Mouse (Mus musculus) neural tube, embryonic 12.5 days (tissue): ENCODE data around the gene Lalba. TPM values are rescaled to one million over a fixed set of nuclear protein-coding genes. Genes with fewer than 3 reads are reported as not detected.
"Not testable (repeated sequence)": the region's sequence is repeated elsewhere in the genome, so short reads cannot be mapped to it uniquely, and the experiment has no call there.

Experiments used
- ATAC-seq: fragments of 200-750 bp; cut with Nextera tagmentation; 2 replicates; pipeline ENCODE4 v1.8.0; 2017; ENCODE audit warnings: low read depth, mild to moderate bottlenecking, moderate TSS enrichment, moderate library complexity; ENCODE audit not compliant: low FRiP score
- H3K27ac ChIP-seq: fragments of 300-500 bp; sonication (generic); 2 replicates; pipeline ENCODE4 v1.5.1; 2016
- H3K27me3 ChIP-seq: fragments of 300-500 bp; sonication (generic); replicated peaks from 2 replicates; pipeline ENCODE4 v1.6.1; 2016; ENCODE audit warnings: mild to moderate bottlenecking
- H3K36me3 ChIP-seq: fragments of 300-500 bp; sonication (generic); 2 replicates; pipeline ENCODE4 v1.6.1; 2016; ENCODE audit warnings: mild to moderate bottlenecking
- H3K4me1 ChIP-seq: fragments of 300-500 bp; sonication (generic); 2 replicates; pipeline ENCODE4 v1.6.1; 2016
- H3K4me2 ChIP-seq: fragments of 300-500 bp; sonication (generic); replicated peaks from 2 replicates; pipeline ENCODE4 v1.6.1; 2016; ENCODE audit warnings: mild to moderate bottlenecking
- H3K4me3 ChIP-seq: fragments of 300-500 bp; sonication (generic); 2 replicates; pipeline ENCODE4 v1.5.1; 2016
- H3K9ac ChIP-seq: fragments of 300-500 bp; sonication (generic); 2 replicates; pipeline ENCODE4 v1.6.1; 2016; ENCODE audit warnings: mild to moderate bottlenecking
- H3K9me3 ChIP-seq: fragments of 300-500 bp; sonication (generic); 2 replicates; pipeline ENCODE4 v1.6.1; 2016; ENCODE audit warnings: mild to moderate bottlenecking
- WGBS: fragments of 180-500 bp; shearing (Covaris S2); methylation state at CpG from one replicate; pipeline ENCODE4 v1.1.7; 2016; 5-methylcytosine and 5-hydroxymethylcytosine counted together
- polyA plus RNA-seq: library from polyadenylated mRNA; unstranded; fragments of >200 nt; fragmentation: Nextera tagmentation; extraction: Ambion mirVana; gene quantifications from 2 replicates; pipeline ENCODE4 v1.2.1, GENCODE M21; 2016

Gene Lalba
- not detected in 2 replicates for polyA plus RNA-seq

GRCm38 (mm10) chr15:98482701-98483100 is at the start of gene Lalba:
Gene Lalba (minus strand): TSS chr15:98482721.
- no peaks in the 10 kb centered on the region for H3K9me3 ChIP-seq
- no peak within 1 kb of the TSS for H3K9ac ChIP-seq
- no peaks in the 10 kb centered on the region for H3K36me3 ChIP-seq
- H3K4me1 ChIP-seq: no peaks in the 10 kb centered on the region
- H3K27ac ChIP-seq: no peak within 1 kb of the TSS
- no peak for ATAC-seq
- no peak within 1 kb of the TSS for H3K4me3 ChIP-seq
- H3K27me3 ChIP-seq: no peaks in the 10 kb centered on the region
- no peak within 1 kb of the TSS for H3K4me2 ChIP-seq
- 63% methylated on average over 3 of the region's 3 CpGs for WGBS

- peak overlapping the region; percentile 94 for H3K9ac ChIP-seq
- H3K27ac ChIP-seq: no peak overlapping the region
- no peaks in the 10 kb centered on the region for H3K27me3 ChIP-seq
- H3K36me3 ChIP-seq: peaks cover 38% of the 10 kb centered on the region
- no peak for ATAC-seq
- H3K4me3 ChIP-seq: peak overlapping the region; percentile 77
- no peaks in the 10 kb centered on the region for H3K9me3 ChIP-seq
- WGBS: 49% methylated on average over 5 of the region's 5 CpGs
- peak overlapping the region; percentile 90 for H3K4me2 ChIP-seq
- H3K4me1 ChIP-seq: peaks cover 17% of the 10 kb centered on the region
Observed at GRCm38 (mm10) chr15:98532281-98532680, 49.8 kb upstream of the Lalba start.

- 90% methylated on average over 5 of the region's 5 CpGs for WGBS
- Histone ChIP-seq H3K9me3 (no peaks in the 10 kb centered on the region), H3K4me3 (no peak overlapping the region), H3K4me1 (peaks cover 20% of the 10 kb centered on the region), H3K36me3 (peaks cover 73% of the 10 kb centered on the region), H3K27ac (no peak overlapping the region), H3K27me3 (no peaks in the 10 kb centered on the region), H3K4me2 (no peak overlapping the region), H3K9ac (no peak overlapping the region)
- ATAC-seq: no peak
Observed at GRCm38 (mm10) chr15:98528066-98528563, 45.6 kb upstream of the Lalba start.

GRCm38 (mm10) chr15:98527056-98527771 is 44.7 kb upstream of the Lalba start:
- 94% methylated on average over 5 of the region's 5 CpGs for WGBS

DNA sequence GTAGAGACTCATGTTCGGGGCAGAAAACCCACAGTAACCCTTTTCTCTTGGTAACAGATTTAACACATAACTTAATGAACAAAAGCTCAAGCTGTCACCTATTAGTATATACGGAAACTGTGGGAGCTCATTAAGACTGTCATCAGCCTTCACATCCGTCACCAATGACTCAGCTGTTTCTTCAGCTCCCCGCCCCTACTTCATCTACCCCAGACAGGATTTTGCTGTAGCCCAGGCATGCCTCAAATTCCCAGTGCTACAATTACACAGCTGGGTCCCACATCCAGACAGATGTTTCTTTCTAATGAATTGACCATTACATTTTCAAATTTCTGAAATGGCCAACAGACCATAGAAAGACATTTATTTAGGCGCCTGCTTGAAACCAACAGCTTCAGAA is 43.5 kb upstream of the Lalba start:
- Histone ChIP-seq H3K4me1 (0 out of 2 replicates have a peak, but pooled peaks cover 9% of the 10 kb centered on the region), H3K27ac (no peak overlapping the region), H3K4me3 (no peak overlapping the region), H3K27me3 (no peaks in the 10 kb centered on the region), H3K9me3 (no peaks in the 10 kb centered on the region), H3K4me2 (no peak overlapping the region), H3K36me3 (peaks cover 87% of the 10 kb centered on the region), H3K9ac (no peak overlapping the region)
- ATAC-seq: no peak
- 61% methylated on average over 5 of the region's 5 CpGs for WGBS

More at GRCm38 (mm10) chr15:98527056-98527771, 44.7 kb upstream of the Lalba start:
- Histone ChIP-seq H3K4me3 (no peak overlapping the region), H3K4me1 (peaks cover 13% of the 10 kb centered on the region), H3K9me3 (no peaks in the 10 kb centered on the region), H3K27ac (no peak overlapping the region), H3K27me3 (no peaks in the 10 kb centered on the region), H3K4me2 (no peak overlapping the region), H3K9ac (no peak overlapping the region), H3K36me3 (peaks cover 82% of the 10 kb centered on the region)
- no peak for ATAC-seq

GRCm38 (mm10) chr15:98521245-98521644 is 38.7 kb upstream of the Lalba start:
- peaks cover 81% of the 10 kb centered on the region for H3K36me3 ChIP-seq
- no peaks in the 10 kb centered on the region for H3K9me3 ChIP-seq
- ATAC-seq: no peak
- H3K27me3 ChIP-seq: no peaks in the 10 kb centered on the region
- H3K9ac ChIP-seq: no peak overlapping the region
- H3K27ac ChIP-seq: no peak overlapping the region
- H3K4me1 ChIP-seq: no peaks in the 10 kb centered on the region
- H3K4me3 ChIP-seq: no peak overlapping the region
- no peak overlapping the region for H3K4me2 ChIP-seq
- 94% methylated on average over 3 of the region's 3 CpGs for WGBS

DNA sequence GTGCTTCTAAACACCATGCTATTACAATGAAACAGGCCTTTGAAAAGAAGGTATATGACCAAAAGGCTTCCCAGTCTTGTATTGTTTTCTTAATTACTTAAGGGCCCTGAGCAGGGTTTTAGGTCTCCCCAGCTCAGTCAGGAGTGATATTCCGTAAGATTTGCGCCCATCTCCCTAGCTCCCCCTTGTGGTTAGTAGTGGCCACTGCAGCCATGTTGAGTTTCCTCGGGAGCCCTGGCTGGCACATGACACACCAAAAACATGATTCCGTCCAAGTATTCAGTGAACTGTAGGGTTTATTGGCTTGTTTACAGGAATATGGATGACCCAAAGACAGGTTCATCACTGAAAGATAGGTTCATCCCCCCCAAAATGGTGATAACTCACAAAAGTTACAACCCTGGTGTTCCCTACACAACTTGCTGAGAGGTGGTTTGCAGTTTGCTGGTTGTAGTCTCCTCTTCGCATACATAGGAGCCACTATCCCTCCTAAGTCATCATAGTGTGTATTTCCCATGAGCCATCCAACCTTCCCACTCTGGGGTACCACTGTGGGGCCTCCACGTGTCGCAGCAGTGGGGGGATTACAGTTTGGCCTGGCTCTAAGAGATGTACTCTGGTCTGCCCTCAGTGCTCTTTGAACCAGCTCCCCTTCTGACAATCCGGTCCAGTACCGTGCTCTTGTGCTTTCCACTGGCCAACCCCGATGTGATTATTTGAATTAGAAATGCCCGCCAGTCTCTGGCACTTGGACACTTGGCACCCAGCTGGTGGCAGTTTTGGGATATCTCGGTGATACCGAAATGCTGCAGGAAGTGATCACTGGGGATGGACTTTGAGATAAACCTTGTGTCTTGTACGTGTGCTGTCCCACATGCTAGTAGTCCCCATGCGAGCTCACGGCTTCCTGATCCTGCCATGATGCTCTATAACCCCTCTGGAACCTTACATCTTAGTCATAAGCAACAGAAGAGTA is 35.1 kb upstream of the Lalba start:
- Histone ChIP-seq H3K9me3 (no peaks in the 10 kb centered on the region), H3K4me3 (no peak overlapping the region), H3K4me2 (no peak overlapping the region), H3K27ac (no peak overlapping the region), H3K9ac (no peak overlapping the region), H3K4me1 (no peaks in the 10 kb centered on the region), H3K36me3 (peaks cover 50% of the 10 kb centered on the region), H3K27me3 (no peaks in the 10 kb centered on the region)
- WGBS: 68% methylated on average over 16 of the region's 16 CpGs
- ATAC-seq: no peak

GRCm38 (mm10) chr15:98514845-98515244 is 32.3 kb upstream of the Lalba start:
- 86% methylated on average over 2 of the region's 2 CpGs for WGBS

GRCm38 (mm10) chr15:98514146-98514545 is 31.6 kb upstream of the Lalba start:
- Histone ChIP-seq H3K27ac (no peak overlapping the region), H3K36me3 (peaks cover 17% of the 10 kb centered on the region), H3K4me1 (peaks cover 4% of the 10 kb centered on the region; the same call in 1 of the 2 replicates), H3K27me3 (no peaks in the 10 kb centered on the region), H3K4me2 (no peak overlapping the region), H3K9ac (no peak overlapping the region), H3K9me3 (no peaks in the 10 kb centered on the region), H3K4me3 (no peak overlapping the region)
- ATAC-seq: no peak
- 83% methylated on average over 8 of the region's 8 CpGs for WGBS

More at GRCm38 (mm10) chr15:98514845-98515244, 32.3 kb upstream of the Lalba start:
- H3K36me3 ChIP-seq: peaks cover 23% of the 10 kb centered on the region
- H3K9ac ChIP-seq, H3K27ac ChIP-seq, H3K27me3 ChIP-seq, H3K4me3 ChIP-seq, H3K9me3 ChIP-seq, ATAC-seq, H3K4me1 ChIP-seq, H3K4me2 ChIP-seq: not testable (repeated sequence)

GRCm38 (mm10) chr15:98513676-98514075 is 31.2 kb upstream of the Lalba start:
- 64% methylated on average over 3 of the region's 3 CpGs for WGBS

GRCm38 (mm10) chr15:98512799-98513321 is 30.3 kb upstream of the Lalba start:
- Histone ChIP-seq H3K9me3 (no peaks in the 10 kb centered on the region), H3K36me3 (peaks cover 9% of the 10 kb centered on the region), H3K4me3 (no peak overlapping the region), H3K27ac (no peak overlapping the region), H3K27me3 (no peaks in the 10 kb centered on the region), H3K9ac (no peak overlapping the region), H3K4me2 (no peak overlapping the region), H3K4me1 (peaks cover 4% of the 10 kb centered on the region; the same call in 1 of the 2 replicates)
- ATAC-seq: no peak
- 62% methylated on average over 17 of the region's 17 CpGs for WGBS

More at GRCm38 (mm10) chr15:98513676-98514075, 31.2 kb upstream of the Lalba start:
- not testable (repeated sequence) for H3K27me3 ChIP-seq, H3K4me1 ChIP-seq, H3K9me3 ChIP-seq, H3K9ac ChIP-seq, H3K27ac ChIP-seq, H3K4me3 ChIP-seq, H3K4me2 ChIP-seq, ATAC-seq
- H3K36me3 ChIP-seq: peaks cover 17% of the 10 kb centered on the region

GRCm38 (mm10) chr15:98512232-98512631 is 29.7 kb upstream of the Lalba start:
- Histone ChIP-seq H3K4me3 (no peak overlapping the region), H3K27me3 (no peaks in the 10 kb centered on the region), H3K9me3 (no peaks in the 10 kb centered on the region), H3K36me3 (peaks cover 4% of the 10 kb centered on the region; the same call in 1 of the 2 replicates), H3K27ac (no peak overlapping the region), H3K4me2 (no peak overlapping the region), H3K9ac (no peak overlapping the region), H3K4me1 (peaks cover 4% of the 10 kb centered on the region; the same call in 1 of the 2 replicates)
- no peak for ATAC-seq
- 71% methylated on average over 8 of the region's 8 CpGs for WGBS
